Comparison of ENCODE assay signal across 26 mouse cellular contexts in the genomic region with DNA sequence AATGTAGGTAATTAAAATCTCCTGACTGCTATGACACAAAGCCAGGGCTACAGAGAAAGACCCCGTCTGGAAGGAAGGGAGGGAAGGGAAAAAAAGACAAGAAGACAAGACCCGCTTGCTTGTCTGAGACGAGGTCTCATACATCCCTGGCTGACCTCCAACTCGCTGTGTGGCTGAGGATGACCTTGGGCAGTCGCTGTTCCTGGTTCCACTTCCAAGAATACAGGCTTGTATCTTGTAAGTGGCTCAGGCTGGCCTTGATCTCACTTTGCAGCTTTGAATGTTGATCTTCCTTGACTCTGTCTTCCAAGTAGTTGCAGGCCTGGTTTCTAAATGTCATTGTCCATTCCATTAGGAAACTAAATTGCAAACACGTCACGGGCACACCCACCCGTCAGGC. TPM values are rescaled to one million over a fixed set of nuclear protein-coding genes. Genes with fewer than 3 reads are reported as not detected.
DNase-seq lines count a peak whose midpoint lies in the region; ATAC-seq and TF ChIP-seq lines count a peak whose summit lies in the region.
"Had no signal": no experiment of that assay in that cellular context is flagged by ENCODE, and none has a peak within 500 bp of the region (broad histone marks: within the 10 kb centered on the region; RNA-seq: fewer than 3 reads in every experiment).

No protein-coding gene starts in this region.

- H3K4me3 ChIP-seq in heart, embryonic 10.5 days = no peak overlapping the region
- H3K4me3 ChIP-seq in heart, adult 2 months = no peak overlapping the region
- no peak overlapping the region for H3K4me3 ChIP-seq in kidney, embryonic 16.5 days (ENCODE audit: low read length)
- no peak overlapping the region for H3K4me3 ChIP-seq in intestine, embryonic 16.5 days (ENCODE audit: low read length)
- H3K4me3 ChIP-seq: embryonic facial prominence, embryonic 12.5 days; embryonic facial prominence, embryonic 15.5 days; gastrocnemius, adult 2 months; heart, embryonic 13.5 days had no signal

- H3K4me2 ChIP-seq in kidney, embryonic 16.5 days (replicated peaks; ENCODE audit: low read depth, low read length) = no peak overlapping the region
- no peak overlapping the region for H3K4me2 ChIP-seq in intestine, embryonic 16.5 days (ENCODE audit: low read depth, low read length)
- H3K4me2 ChIP-seq: embryonic facial prominence, embryonic 12.5 days; embryonic facial prominence, embryonic 15.5 days; heart, embryonic 13.5 days; hindbrain, embryonic 14.5 days had no signal

- peak overlapping the region; percentile 29; the same call in 1 of the 2 replicates for H3K27ac ChIP-seq in heart, embryonic 10.5 days
- H3K27ac ChIP-seq in heart, adult 2 months = no peak overlapping the region
- H3K27ac ChIP-seq in kidney, embryonic 16.5 days (ENCODE audit: low read length) = no peak overlapping the region
- H3K27ac ChIP-seq in intestine, embryonic 16.5 days (ENCODE audit: low read length) = no peak overlapping the region
- H3K27ac ChIP-seq: embryonic facial prominence, embryonic 12.5 days; embryonic facial prominence, embryonic 15.5 days; gastrocnemius, adult 2 months; heart, embryonic 13.5 days; hindbrain, embryonic 14.5 days; hindbrain, postnatal 0 days had no signal

- DNase-seq in heart, embryonic 10.5 days (ENCODE audit: low spot score) = no peak
- no peak for DNase-seq in heart, adult 2 months
- peak; percentile 64 for DNase-seq in testis, postnatal 10 days (ENCODE audit: low spot score)
- DNase-seq in testis, postnatal 14 days (ENCODE audit: low spot score) = no peak
- peak; percentile 64 for DNase-seq in adrenal gland, postnatal 14 days
- DNase-seq in yolk sac, embryonic 10.5 days (ENCODE audit: low spot score) = no peak
- DNase-seq: cerebellum, adult 11 months; cerebellum, adult 2 months; cerebellum, adult 9-11 months; cerebellum, postnatal 25 days; forebrain, postnatal 0 days; gastrocnemius, adult 2 months; gastrocnemius, postnatal 14 days; heart, adult 11 months; heart, postnatal 14 days; heart, postnatal 4 days had no signal

- TF ChIP-seq CTCF in heart, adult 2 months (IDR thresholded peaks at IDR 0.05) = no peak

- no peak for ATAC-seq in kidney, embryonic 16.5 days (ENCODE audit: low FRiP score, low TSS enrichment)
- no peak for ATAC-seq in intestine, embryonic 16.5 days
- ATAC-seq: forebrain, embryonic 14.5 days; forebrain, postnatal 0 days; hindbrain, postnatal 0 days; inflammation-experienced regulatory T-cells, adult 6 months; Patski had no signal

- H3K9ac ChIP-seq in heart, adult 2 months (ENCODE audit: low read depth, low read length) = no peak overlapping the region
- no peak overlapping the region for H3K9ac ChIP-seq in kidney, embryonic 16.5 days (replicated peaks; ENCODE audit: low read length)
- H3K9ac ChIP-seq in intestine, embryonic 16.5 days (ENCODE audit: low read depth, low read length) = no peak overlapping the region
- H3K9ac ChIP-seq: embryonic facial prominence, embryonic 12.5 days; embryonic facial prominence, embryonic 15.5 days; forebrain, postnatal 0 days; heart, embryonic 13.5 days; hindbrain, embryonic 14.5 days had no signal

- H3K79me2 ChIP-seq in heart, adult 2 months (replicated peaks; ENCODE audit: control insufficient read depth, insufficient read depth, low read length) = no peaks in the 10 kb centered on the region

- H3K4me1 ChIP-seq in heart, embryonic 10.5 days = peaks cover 10% of the 10 kb centered on the region; the same call in 1 of the 2 replicates
- no peaks in the 10 kb centered on the region for H3K4me1 ChIP-seq in heart, adult 2 months (ENCODE audit: control insufficient read depth, insufficient read depth, low read length)
- no peaks in the 10 kb centered on the region for H3K4me1 ChIP-seq in kidney, embryonic 16.5 days (ENCODE audit: insufficient read depth, low read length)
- no peaks in the 10 kb centered on the region for H3K4me1 ChIP-seq in intestine, embryonic 16.5 days (ENCODE audit: control insufficient read depth, insufficient read depth, low read length)
- H3K4me1 ChIP-seq: embryonic facial prominence, embryonic 12.5 days; embryonic facial prominence, embryonic 15.5 days had no signal

- 80% methylated on average over 8 of the region's 8 CpGs for WGBS in heart, embryonic 10.5 days
- 83% methylated on average over 8 of the region's 8 CpGs for WGBS in heart, adult 2 months
- 87% methylated on average over 8 of the region's 8 CpGs for WGBS in kidney, embryonic 16.5 days
- WGBS in intestine, embryonic 16.5 days = 90% methylated on average over 8 of the region's 8 CpGs

- peaks cover 36% of the 10 kb centered on the region for H3K36me3 ChIP-seq in heart, embryonic 10.5 days
- no peaks in the 10 kb centered on the region for H3K36me3 ChIP-seq in heart, adult 2 months (ENCODE audit: control insufficient read depth, insufficient read depth, low read length)
- H3K36me3 ChIP-seq in kidney, embryonic 16.5 days (ENCODE audit: insufficient read depth, low read length) = peaks cover 21% of the 10 kb centered on the region
- no peaks in the 10 kb centered on the region for H3K36me3 ChIP-seq in intestine, embryonic 16.5 days (ENCODE audit: control insufficient read depth, insufficient read depth, low read length)

- no peaks in the 10 kb centered on the region for H3K27me3 ChIP-seq in heart, embryonic 10.5 days (ENCODE audit: insufficient read depth, poor library complexity, severe bottlenecking)
- no peaks in the 10 kb centered on the region for H3K27me3 ChIP-seq in heart, adult 2 months (ENCODE audit: control insufficient read depth, insufficient read depth, low read length)
- no peaks in the 10 kb centered on the region for H3K27me3 ChIP-seq in kidney, embryonic 16.5 days (ENCODE audit: insufficient read depth, low read length)
- no peaks in the 10 kb centered on the region for H3K27me3 ChIP-seq in intestine, embryonic 16.5 days (replicated peaks; ENCODE audit: control insufficient read depth, insufficient read depth, low read length)
- H3K27me3 ChIP-seq: embryonic facial prominence, embryonic 12.5 days; embryonic facial prominence, embryonic 15.5 days; heart, embryonic 13.5 days; Patski had no signal

- intact Hi-C loops in heart, adult 2 months (cut with DNase I) = no loop called here

- no peak for TF ChIP-seq EP300 in heart, adult 2 months (IDR thresholded peaks at IDR 0.05; ENCODE audit: insufficient read depth, low read depth, low read length)

- H3K9me3 ChIP-seq in heart, embryonic 10.5 days = no peaks in the 10 kb centered on the region
- no peaks in the 10 kb centered on the region; the same call in 1 of the 2 replicates for H3K9me3 ChIP-seq in kidney, embryonic 16.5 days (ENCODE audit: low read length)
- no peaks in the 10 kb centered on the region for H3K9me3 ChIP-seq in intestine, embryonic 16.5 days (ENCODE audit: control insufficient read depth, low read length)
- H3K9me3 ChIP-seq: embryonic facial prominence, embryonic 12.5 days; embryonic facial prominence, embryonic 15.5 days; heart, embryonic 13.5 days had no signal

- no peak for TF ChIP-seq POLR2A in heart, adult 2 months (IDR thresholded peaks at IDR 0.05; ENCODE audit: insufficient read depth, low read depth, low read length)

RNA-seq across cellular contexts. Expression of a gene that starts 51.7 kb away (rescaled TPM):
- polyA plus RNA-seq in heart, embryonic 10.5 days (2016; fragmentation: Nextera tagmentation; extraction: Ambion mirVana) = 321 and 332 TPM in 2 replicates
- 100 to 1,000 TPM; 104 to 118 TPM for total RNA-seq in heart, adult 2 months (2021)
- 36.0 and 48.6 TPM in 2 replicates for polyA plus RNA-seq in heart, adult 2 months (2012; rRNA removed)
- 84.8 and 103 TPM in 2 replicates for total RNA-seq in adrenal gland, postnatal 14 days (2021)
- polyA plus RNA-seq in kidney, embryonic 16.5 days (2015; fragmentation: Nextera tagmentation; extraction: Ambion mirVana) = 215 and 233 TPM in 2 replicates
- 170 and 184 TPM in 2 replicates for polyA plus RNA-seq in intestine, embryonic 16.5 days (2015; fragmentation: Nextera tagmentation; extraction: Ambion mirVana)

RNA-seq across cellular contexts. Expression of a gene that starts 55.2 kb away (rescaled TPM):
- 14.3 and 23.8 TPM in 2 replicates for polyA plus RNA-seq in heart, embryonic 10.5 days (2016; fragmentation: Nextera tagmentation; extraction: Ambion mirVana)
- total RNA-seq in heart, adult 2 months (2021) = 1 to 10 TPM; 2.6 to 4.8 TPM
- 2.2 and 3.4 TPM in 2 replicates for polyA plus RNA-seq in heart, adult 2 months (2012; rRNA removed)
- 30.2 and 35.9 TPM in 2 replicates for total RNA-seq in adrenal gland, postnatal 14 days (2021)
- 26.9 and 27.5 TPM in 2 replicates for polyA plus RNA-seq in kidney, embryonic 16.5 days (2015; fragmentation: Nextera tagmentation; extraction: Ambion mirVana)
- 11.7 and 13.5 TPM in 2 replicates for polyA plus RNA-seq in intestine, embryonic 16.5 days (2015; fragmentation: Nextera tagmentation; extraction: Ambion mirVana)

Comparison
In these comparisons a context has a peak if more than half of its experiments do, and no peak if none do; other contexts are left out.
1. DNase-seq: peak in testis, postnatal 10 days (single experiment) and adrenal gland, postnatal 14 days (single experiment); none in heart, embryonic 10.5 days (single experiment), heart, adult 2 months (0 of 2), testis, postnatal 14 days (single experiment) and yolk sac, embryonic 10.5 days (single experiment).